Mouse (Mus musculus): ENCODE data around the gene Stim1. TPM values are rescaled to one million over a fixed set of nuclear protein-coding genes. Genes with fewer than 3 reads are reported as not detected.

Stim1 gene
- polyA plus RNA-seq, 1 experiment from 2014 or later = 16.8 TPM

GRCm38 (mm10) chr7:102331476-102331875, 63.9 kb downstream of the Stim1 start:
- Histone ChIP-seq H3K4me3 (no peak overlapping the region), H3K27me3 (replicated peaks) (no peaks in the 10 kb centered on the region), H3K9me3 (replicated peaks) (no peaks in the 10 kb centered on the region), H3K36me3 (no peaks in the 10 kb centered on the region), H3K27ac (ENCODE audit: poor library complexity, severe bottlenecking) (no peak overlapping the region), H3K4me1 (replicated peaks) (peaks cover 18% of the 10 kb centered on the region), H3K4me2 (no peak overlapping the region), H3K9ac (no peak overlapping the region)
- no peak for ATAC-seq (ENCODE audit: insufficient number of reproducible peaks, low FRiP score)
- 36% methylated on average over 3 of the region's 3 CpGs for WGBS

GRCm38 (mm10) chr7:102333741-102334140, 66.1 kb downstream of the Stim1 start:
- 3% methylated on average over 4 of the region's 4 CpGs for WGBS
- Histone ChIP-seq H3K9me3 (replicated peaks) (no peaks in the 10 kb centered on the region), H3K27ac (ENCODE audit: poor library complexity, severe bottlenecking) (peak overlapping the region; percentile 75), H3K4me3 (no peak overlapping the region), H3K27me3 (replicated peaks) (no peaks in the 10 kb centered on the region), H3K4me2 (0 out of 2 replicates have a peak overlapping the region, but pooled peaks have one; percentile 23), H3K4me1 (replicated peaks) (peaks cover 18% of the 10 kb centered on the region), H3K36me3 (no peaks in the 10 kb centered on the region), H3K9ac (no peak overlapping the region)
- ATAC-seq (ENCODE audit: insufficient number of reproducible peaks, low FRiP score) = peak; percentile 53

- H3K4me2 ChIP-seq = no peak overlapping the region
- H3K4me3 ChIP-seq = no peak overlapping the region
- no peak for ATAC-seq (ENCODE audit: insufficient number of reproducible peaks, low FRiP score)
- H3K4me1 ChIP-seq (replicated peaks) = peaks cover 8% of the 10 kb centered on the region
- H3K9me3 ChIP-seq (replicated peaks) = no peaks in the 10 kb centered on the region
- no peaks in the 10 kb centered on the region for H3K36me3 ChIP-seq
- H3K27me3 ChIP-seq (replicated peaks) = no peaks in the 10 kb centered on the region
- no peak overlapping the region for H3K9ac ChIP-seq
- WGBS = 89% methylated on average over 5 of the region's 5 CpGs
- H3K27ac ChIP-seq (ENCODE audit: poor library complexity, severe bottlenecking) = no peak overlapping the region
These were observed 69.7 kb downstream of the Stim1 start for GRCm38 (mm10) chr7:102337326-102337725.

- no peak; the same call in 1 of the 2 replicates for ATAC-seq (ENCODE audit: insufficient number of reproducible peaks, low FRiP score)
- no peak overlapping the region for H3K4me3 ChIP-seq
- H3K9me3 ChIP-seq (replicated peaks) = no peaks in the 10 kb centered on the region
- peaks cover 8% of the 10 kb centered on the region for H3K4me1 ChIP-seq (replicated peaks)
- no peaks in the 10 kb centered on the region for H3K36me3 ChIP-seq
- 26% methylated on average over 3 of the region's 3 CpGs for WGBS
- H3K27me3 ChIP-seq (replicated peaks) = no peaks in the 10 kb centered on the region
- no peak overlapping the region for H3K27ac ChIP-seq (ENCODE audit: poor library complexity, severe bottlenecking)
- no peak overlapping the region for H3K4me2 ChIP-seq
- no peak overlapping the region for H3K9ac ChIP-seq
These were observed 70.3 kb downstream of the Stim1 start for GRCm38 (mm10) chr7:102337898-102338297.

GRCm38 (mm10) chr7:102338956-102339355, 71.3 kb downstream of the Stim1 start:
- no peaks in the 10 kb centered on the region for H3K36me3 ChIP-seq
- H3K9ac ChIP-seq = no peak overlapping the region
- H3K4me3 ChIP-seq = no peak overlapping the region
- peaks cover 3% of the 10 kb centered on the region; the same call in 1 of the 2 replicates for H3K4me1 ChIP-seq (replicated peaks)
- peak overlapping the region; percentile 11; the same call in 1 of the 2 replicates for H3K27ac ChIP-seq (ENCODE audit: poor library complexity, severe bottlenecking)
- H3K4me2 ChIP-seq = no peak overlapping the region
- 78% methylated on average over 3 of the region's 3 CpGs for WGBS
- no peaks in the 10 kb centered on the region for H3K9me3 ChIP-seq (replicated peaks)
- ATAC-seq (ENCODE audit: insufficient number of reproducible peaks, low FRiP score) = no peak
- no peaks in the 10 kb centered on the region for H3K27me3 ChIP-seq (replicated peaks)

GRCm38 (mm10) chr7:102345893-102346292, 78.3 kb downstream of the Stim1 start:
- H3K4me1 ChIP-seq (replicated peaks) = 0 out of 2 replicates have a peak, but pooled peaks cover 6% of the 10 kb centered on the region
- H3K27ac ChIP-seq (ENCODE audit: poor library complexity, severe bottlenecking) = no peak overlapping the region
- H3K4me2 ChIP-seq = no peak overlapping the region
- no peaks in the 10 kb centered on the region for H3K36me3 ChIP-seq
- no peaks in the 10 kb centered on the region for H3K9me3 ChIP-seq (replicated peaks)
- ATAC-seq (ENCODE audit: insufficient number of reproducible peaks, low FRiP score) = no peak
- no peak overlapping the region for H3K9ac ChIP-seq
- no peaks in the 10 kb centered on the region for H3K27me3 ChIP-seq (replicated peaks)
- no peak overlapping the region for H3K4me3 ChIP-seq
- WGBS = 49% methylated on average over 2 of the region's 2 CpGs

- no peaks in the 10 kb centered on the region for H3K36me3 ChIP-seq
- 0 out of 2 replicates have a peak, but pooled peaks cover 6% of the 10 kb centered on the region for H3K4me1 ChIP-seq (replicated peaks)
- WGBS = 77% methylated on average over 3 of the region's 3 CpGs
- no peaks in the 10 kb centered on the region for H3K9me3 ChIP-seq (replicated peaks)
- no peaks in the 10 kb centered on the region for H3K27me3 ChIP-seq (replicated peaks)
- ATAC-seq (ENCODE audit: insufficient number of reproducible peaks, low FRiP score) = no peak
- no peak overlapping the region for H3K4me2 ChIP-seq
- no peak overlapping the region for H3K9ac ChIP-seq
- no peak overlapping the region for H3K27ac ChIP-seq (ENCODE audit: poor library complexity, severe bottlenecking)
- H3K4me3 ChIP-seq = no peak overlapping the region
These were observed 79.7 kb downstream of the Stim1 start for GRCm38 (mm10) chr7:102347327-102347726.

GRCm38 (mm10) chr7:102348681-102349080, 81.1 kb downstream of the Stim1 start:
- Histone ChIP-seq H3K9ac (no peak overlapping the region), H3K9me3 (replicated peaks) (no peaks in the 10 kb centered on the region), H3K4me3 (no peak overlapping the region), H3K4me2 (no peak overlapping the region), H3K27ac (ENCODE audit: poor library complexity, severe bottlenecking) (no peak overlapping the region), H3K4me1 (replicated peaks) (0 out of 2 replicates have a peak, but pooled peaks cover 6% of the 10 kb centered on the region), H3K27me3 (replicated peaks) (no peaks in the 10 kb centered on the region), H3K36me3 (no peaks in the 10 kb centered on the region)
- WGBS = 64% methylated on average over 2 of the region's 2 CpGs
- ATAC-seq (ENCODE audit: insufficient number of reproducible peaks, low FRiP score) = no peak

GRCm38 (mm10) chr7:102349236-102349635, 81.6 kb downstream of the Stim1 start:
- no peak overlapping the region for H3K4me3 ChIP-seq
- no peaks in the 10 kb centered on the region for H3K27me3 ChIP-seq (replicated peaks)
- 54% methylated on average over 5 of the region's 5 CpGs for WGBS
- 0 out of 2 replicates have a peak, but pooled peaks cover 6% of the 10 kb centered on the region for H3K4me1 ChIP-seq (replicated peaks)
- H3K27ac ChIP-seq (ENCODE audit: poor library complexity, severe bottlenecking) = no peak overlapping the region
- no peaks in the 10 kb centered on the region for H3K36me3 ChIP-seq
- no peak overlapping the region for H3K9ac ChIP-seq
- no peak overlapping the region for H3K4me2 ChIP-seq
- ATAC-seq (ENCODE audit: insufficient number of reproducible peaks, low FRiP score) = no peak
- H3K9me3 ChIP-seq (replicated peaks) = no peaks in the 10 kb centered on the region

GRCm38 (mm10) chr7:102353420-102353819, 85.8 kb downstream of the Stim1 start:
- Histone ChIP-seq H3K9ac (no peak overlapping the region), H3K27ac (ENCODE audit: poor library complexity, severe bottlenecking) (no peak overlapping the region), H3K36me3 (no peaks in the 10 kb centered on the region), H3K4me2 (no peak overlapping the region), H3K4me1 (replicated peaks) (0 out of 2 replicates have a peak, but pooled peaks cover 6% of the 10 kb centered on the region), H3K9me3 (replicated peaks) (no peaks in the 10 kb centered on the region), H3K4me3 (no peak overlapping the region), H3K27me3 (replicated peaks) (no peaks in the 10 kb centered on the region)
- WGBS = 52% methylated on average over 1 of the region's 1 CpGs
- ATAC-seq (ENCODE audit: insufficient number of reproducible peaks, low FRiP score) = no peak

- H3K4me2 ChIP-seq = no peak overlapping the region
- no peak overlapping the region for H3K27ac ChIP-seq (ENCODE audit: poor library complexity, severe bottlenecking)
- no peak for ATAC-seq (ENCODE audit: insufficient number of reproducible peaks, low FRiP score)
- H3K27me3 ChIP-seq (replicated peaks) = no peaks in the 10 kb centered on the region
- H3K9me3 ChIP-seq (replicated peaks) = no peaks in the 10 kb centered on the region
- no peaks in the 10 kb centered on the region for H3K4me1 ChIP-seq (replicated peaks)
- H3K4me3 ChIP-seq = no peak overlapping the region
- WGBS = 92% methylated on average over 3 of the region's 3 CpGs
- no peaks in the 10 kb centered on the region for H3K36me3 ChIP-seq
- H3K9ac ChIP-seq = no peak overlapping the region
These were observed 90.5 kb downstream of the Stim1 start for GRCm38 (mm10) chr7:102358124-102358523.

- no peak for ATAC-seq (ENCODE audit: insufficient number of reproducible peaks, low FRiP score)
- no peaks in the 10 kb centered on the region for H3K36me3 ChIP-seq
- no peak overlapping the region for H3K4me3 ChIP-seq
- H3K9ac ChIP-seq = no peak overlapping the region
- no peak overlapping the region for H3K4me2 ChIP-seq
- no peaks in the 10 kb centered on the region; the same call in 1 of the 2 replicates for H3K27me3 ChIP-seq (replicated peaks)
- no peaks in the 10 kb centered on the region for H3K9me3 ChIP-seq (replicated peaks)
- WGBS = 37% methylated on average over 2 of the region's 2 CpGs
- H3K4me1 ChIP-seq (replicated peaks) = no peaks in the 10 kb centered on the region
- H3K27ac ChIP-seq (ENCODE audit: poor library complexity, severe bottlenecking) = no peak overlapping the region
These were observed 93.7 kb downstream of the Stim1 start for GRCm38 (mm10) chr7:102361297-102361696.

Data from heart, embryonic 12.5 days (tissue).